Mouse (Mus musculus) bone marrow, adult 2 months (tissue): Measurements from ENCODE around the gene Pappa.

Experiments used
- CTCF ChIP-seq: fragments of 200-500 bp; IDR thresholded peaks from 2 replicates; pipeline ENCODE4 v1.5.1; 2011; ENCODE audit warnings: low read length, control low read depth; ENCODE audit not compliant: control insufficient read depth, insufficient read depth
- POLR2A ChIP-seq: fragments of 200-500 bp; IDR thresholded peaks from 2 replicates; pipeline ENCODE4 v1.6.1; 2011; ENCODE audit warnings: low read depth, mild to moderate bottlenecking, control low read depth, low read length, borderline replicate concordance; ENCODE audit not compliant: control insufficient read depth

DNA sequence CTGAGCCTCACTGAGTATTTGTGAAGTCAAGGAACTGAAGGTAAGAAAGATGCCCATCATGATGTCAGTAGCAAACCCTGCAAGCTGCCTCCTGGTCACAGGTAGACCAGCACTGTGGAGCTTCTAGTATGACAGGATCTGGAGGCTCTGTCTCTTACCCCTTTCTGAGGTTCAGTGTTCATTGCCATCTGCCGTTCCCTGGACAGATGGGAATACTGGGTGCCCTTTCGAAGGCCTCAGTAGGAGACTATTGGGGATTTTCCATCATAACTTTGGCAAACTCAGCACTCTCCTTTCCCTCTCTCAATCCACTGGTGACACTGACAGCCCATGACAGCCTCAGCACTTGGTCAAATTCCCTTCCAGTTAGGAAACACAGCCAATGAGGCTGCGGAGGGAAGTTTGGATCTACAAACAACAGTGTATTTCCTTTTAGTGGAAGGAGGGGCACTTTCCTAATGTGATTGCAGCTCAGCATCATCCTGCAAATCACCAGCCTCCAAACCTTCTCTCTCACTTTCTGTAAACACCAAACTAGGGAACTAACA, 42.4 kb downstream of the Pappa start:
- TF ChIP-seq POLR2A, result no peak
- TF ChIP-seq CTCF, result no peak
